Mouse (Mus musculus) gastrocnemius, postnatal 25 days (tissue): ENCODE data around the gene Mab21l3. TPM values are rescaled to one million over a fixed set of nuclear protein-coding genes. Genes with fewer than 3 reads are reported as not detected.
A peak's percentile ranks its signal among the peaks of the same experiment; 100 is the strongest.

Source experiments
- DNase-seq: peaks from one replicate; pipeline ENCODE4 v3.0.0; 2022
- total RNA-seq, 2 experiments: library from RNA; stranded (reverse); gene quantifications; 1 replicate in 1 of 2; 2 replicates in 1 of 2; pipeline ENCODE4 v1.2.3; 2021

Gene Mab21l3
- total RNA-seq, 2 experiments from 2014 or later = not detected

DNA sequence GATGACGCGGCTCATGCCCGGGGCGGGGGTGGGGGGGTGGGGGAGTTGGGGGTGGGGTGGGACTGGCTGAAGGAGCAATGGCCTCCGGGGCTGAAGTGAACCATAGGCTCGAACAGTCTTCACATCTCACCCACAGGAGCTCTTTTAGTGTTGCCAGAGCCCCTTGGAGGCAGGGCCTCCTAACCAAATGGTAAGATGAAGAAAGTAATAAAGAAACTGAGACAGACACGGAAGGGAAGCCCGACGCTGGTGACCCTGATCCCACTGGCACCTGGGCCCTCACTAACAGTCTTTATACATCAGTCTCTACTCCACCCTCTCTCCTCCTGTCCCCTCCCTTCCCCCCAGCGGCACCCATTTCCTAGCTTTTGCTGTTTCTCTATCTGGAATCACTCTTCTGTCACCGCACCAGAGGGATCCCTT lies 48.2 kb downstream of the Mab21l3 start:
- no peak for DNase-seq

DNA sequence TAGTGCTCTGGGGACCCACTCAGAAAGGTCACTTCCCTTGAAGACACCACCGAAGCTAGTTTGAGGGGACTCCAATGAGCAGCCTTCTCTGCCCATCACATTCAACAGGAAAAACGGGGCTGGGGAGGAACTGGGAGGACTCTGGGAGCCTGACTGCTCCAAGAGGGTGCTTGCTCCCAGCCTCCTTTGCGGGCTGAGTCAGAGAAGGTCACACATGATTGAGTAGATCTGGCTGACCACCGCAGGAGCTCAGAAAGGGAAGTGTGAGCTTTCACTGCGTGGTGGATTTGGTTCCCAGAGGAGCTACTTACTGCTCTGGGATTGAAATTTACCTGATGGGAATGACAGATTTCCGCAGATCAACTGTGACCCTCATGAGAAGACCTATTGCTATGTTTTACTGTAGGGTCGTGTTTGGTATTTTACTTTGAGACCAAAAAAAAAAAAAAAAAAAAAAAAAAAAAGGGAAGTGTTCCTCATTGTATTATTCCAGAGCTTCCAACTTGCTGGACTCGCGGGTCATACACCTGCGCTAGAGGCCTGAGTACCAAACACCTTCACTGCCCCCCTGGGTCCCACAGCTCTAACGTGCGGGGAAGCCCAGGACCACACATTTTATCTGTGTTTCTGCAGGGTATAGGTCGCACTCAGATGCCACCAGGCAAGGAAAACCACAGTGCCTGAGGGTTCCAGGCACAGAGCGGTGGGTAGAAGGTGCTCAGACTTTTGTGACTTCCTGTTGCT lies 48.7 kb downstream of the Mab21l3 start:
- peak; percentile 20 for DNase-seq

DNA sequence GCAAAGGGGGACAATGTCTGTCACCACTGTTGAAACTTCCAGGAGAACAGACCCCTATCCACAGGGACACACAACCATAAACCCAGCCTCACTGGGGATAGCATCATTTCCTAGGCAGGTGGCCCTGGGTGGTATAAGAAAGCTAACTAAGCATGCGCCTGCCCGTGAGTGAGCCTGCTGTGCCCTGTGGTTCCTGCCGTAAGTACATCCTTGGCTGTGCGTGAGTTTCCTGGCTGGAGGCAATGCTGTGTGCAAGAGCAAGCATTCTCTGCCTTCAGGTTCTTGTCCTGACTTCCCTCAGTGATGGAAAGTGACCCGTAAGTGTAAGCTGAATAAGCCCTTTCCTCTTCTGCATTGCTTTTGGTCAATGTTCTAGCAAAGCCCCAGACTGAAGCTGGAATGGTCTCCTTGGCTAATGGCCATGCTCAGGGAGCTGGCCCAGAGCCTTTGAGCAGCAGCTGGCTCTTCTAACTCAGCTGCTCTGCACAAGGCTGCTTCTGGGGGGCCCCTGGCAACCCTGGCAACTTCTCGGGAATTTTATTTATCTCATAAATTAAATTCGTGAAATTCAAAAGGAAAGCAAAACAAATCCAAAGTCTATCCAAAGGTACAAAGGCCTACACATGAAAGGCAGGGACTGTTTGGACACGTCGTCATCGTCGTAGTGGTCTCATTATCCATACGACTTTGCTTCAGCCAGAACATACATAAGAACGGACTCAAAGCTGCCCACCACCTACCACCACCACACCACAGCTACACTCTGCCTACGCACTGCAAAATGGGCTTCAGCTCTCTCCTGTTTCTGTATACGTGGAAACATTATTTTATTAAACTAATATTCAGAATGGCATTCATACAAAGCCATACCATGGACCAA lies 50.7 kb downstream of the Mab21l3 start:
- DNase-seq = no peak

DNA sequence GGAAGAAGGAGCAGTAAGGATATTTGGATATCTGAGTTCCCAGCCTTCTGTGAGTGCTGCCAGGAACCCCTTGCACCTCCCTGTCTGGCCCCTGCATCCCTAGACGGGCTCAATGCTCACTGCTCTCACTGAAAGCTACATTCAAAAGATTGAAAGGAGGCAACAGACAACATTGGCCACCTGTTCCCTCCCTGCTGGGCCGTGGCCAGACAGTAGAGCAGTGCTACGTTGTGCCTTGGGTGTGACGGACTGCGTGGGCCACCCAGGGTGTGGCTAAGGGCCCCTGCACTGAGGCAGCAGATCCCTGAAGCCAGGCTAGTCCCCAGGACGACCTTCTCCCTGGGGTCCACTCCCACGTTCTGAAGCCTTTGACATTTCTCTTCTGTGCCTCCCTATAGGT lies 52.5 kb downstream of the Mab21l3 start:
- DNase-seq = no peak

DNA sequence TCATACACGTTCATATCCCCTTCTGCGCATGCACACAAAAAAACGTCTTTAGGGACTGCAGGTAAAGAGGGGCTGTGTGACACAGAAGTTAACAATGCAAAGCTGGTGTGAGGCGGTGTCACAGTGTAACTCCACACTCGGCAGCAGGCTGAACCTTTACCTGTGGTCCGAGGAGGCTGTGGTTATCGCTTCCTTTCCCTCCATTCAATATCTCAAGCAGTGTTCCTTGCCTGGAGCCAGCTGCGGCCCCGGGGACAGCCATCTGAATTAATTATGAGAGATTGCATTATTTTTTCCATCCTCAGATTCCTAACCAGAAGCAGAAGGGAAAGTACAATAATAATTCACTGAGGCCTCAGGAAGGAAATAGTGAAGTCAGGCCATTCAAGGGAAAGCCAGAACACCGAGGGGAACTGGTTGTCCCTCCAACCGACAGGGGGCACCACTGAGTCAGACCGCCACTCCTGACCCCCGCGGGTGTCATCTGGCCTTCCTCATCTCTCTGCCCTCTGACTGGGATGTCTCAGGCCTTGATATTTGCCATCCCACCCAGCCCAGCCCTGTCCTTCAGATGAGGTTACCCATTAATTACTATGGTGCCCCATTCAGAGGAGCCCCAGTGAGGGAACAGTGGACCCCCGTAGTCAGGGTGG lies 53.2 kb downstream of the Mab21l3 start:
- no peak for DNase-seq

DNA sequence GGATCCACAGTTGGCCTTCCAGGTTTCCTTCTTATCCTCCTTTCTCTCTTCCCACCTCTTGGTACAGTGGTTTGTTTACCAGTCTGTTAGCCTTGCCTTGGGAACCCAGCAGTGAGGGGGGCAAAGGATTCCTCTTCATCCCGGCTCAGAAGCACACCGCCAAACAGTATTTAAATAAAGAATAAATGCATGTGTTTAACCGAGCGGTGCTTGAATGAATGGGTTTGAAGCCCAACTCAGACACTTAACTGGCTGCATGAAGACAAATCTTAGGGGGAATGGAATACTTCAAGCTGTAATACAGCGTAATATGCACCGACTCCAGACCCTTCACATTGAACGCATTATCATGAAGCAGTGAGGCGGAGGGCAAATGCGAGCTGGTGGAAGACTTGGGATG lies 54.1 kb downstream of the Mab21l3 start:
- DNase-seq = no peak

DNA sequence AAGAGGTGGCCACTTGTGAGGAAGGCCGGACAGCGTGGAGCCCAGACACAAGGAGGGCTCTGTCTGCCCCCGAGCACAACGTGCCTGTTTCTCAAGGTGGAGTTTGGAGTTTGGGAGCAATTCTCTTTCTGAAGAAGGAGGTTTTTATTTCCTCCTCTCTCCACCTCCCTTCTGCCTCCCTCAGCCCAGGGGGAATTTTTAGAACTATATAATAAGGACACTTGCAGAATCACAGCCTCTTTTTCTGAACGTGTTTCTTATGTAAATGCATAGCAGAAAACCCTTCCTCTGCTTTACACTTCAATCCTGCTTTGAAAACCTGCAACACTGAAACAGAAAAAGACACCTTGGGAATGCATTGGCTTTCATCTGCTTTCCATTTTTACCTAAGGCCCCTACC lies 54.7 kb downstream of the Mab21l3 start:
- DNase-seq = no peak

DNA sequence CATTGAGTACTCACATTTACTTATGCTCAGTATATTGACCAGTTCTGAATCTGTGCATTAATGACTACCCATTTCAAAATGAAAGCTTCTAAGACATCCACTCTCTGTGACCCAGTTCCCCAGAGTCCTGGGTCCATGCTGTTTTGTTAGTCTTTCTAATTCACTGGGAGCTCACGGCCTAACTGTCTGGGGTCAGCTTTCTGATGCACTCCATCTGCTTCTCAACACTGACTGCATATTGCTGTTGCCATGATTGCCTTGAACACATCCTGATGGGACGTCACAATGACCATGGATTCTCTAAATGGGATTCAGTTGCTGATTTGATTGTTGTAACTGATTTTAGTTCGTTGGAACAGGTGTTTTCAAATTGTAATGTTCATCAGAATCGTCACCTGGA lies 56.6 kb downstream of the Mab21l3 start:
- DNase-seq = no peak

DNA sequence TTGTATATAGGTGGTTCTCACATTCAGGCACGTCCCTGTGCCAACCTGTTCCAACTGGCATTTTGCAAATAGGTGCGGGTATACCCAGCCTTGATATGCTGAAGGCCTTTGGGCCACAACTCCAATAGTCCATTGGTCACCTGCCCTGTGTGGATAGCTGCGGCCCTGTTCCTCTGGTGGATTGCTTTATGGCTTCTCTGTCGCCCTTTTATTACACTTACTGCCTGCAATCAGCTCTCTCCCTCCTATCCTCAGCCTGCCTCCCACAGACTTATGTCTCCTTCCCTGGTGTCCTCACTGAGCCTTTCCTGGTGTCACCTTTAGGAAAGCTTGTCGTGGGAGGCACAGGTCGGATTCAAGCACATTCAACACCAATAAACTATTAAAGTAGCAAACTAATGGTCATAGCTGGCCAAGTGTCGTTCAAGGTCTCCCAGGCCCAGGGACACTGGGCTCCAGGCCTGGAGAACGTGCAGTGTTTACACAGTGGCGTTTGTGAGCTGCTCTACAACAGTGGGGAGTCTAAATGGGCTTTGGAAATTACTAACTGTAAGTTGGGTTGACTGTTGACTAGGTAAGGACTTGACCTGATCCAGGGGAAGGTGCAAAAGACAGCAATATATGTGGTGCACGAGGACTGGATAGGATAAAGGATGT lies 63.9 kb downstream of the Mab21l3 start:
- DNase-seq = no peak

DNA sequence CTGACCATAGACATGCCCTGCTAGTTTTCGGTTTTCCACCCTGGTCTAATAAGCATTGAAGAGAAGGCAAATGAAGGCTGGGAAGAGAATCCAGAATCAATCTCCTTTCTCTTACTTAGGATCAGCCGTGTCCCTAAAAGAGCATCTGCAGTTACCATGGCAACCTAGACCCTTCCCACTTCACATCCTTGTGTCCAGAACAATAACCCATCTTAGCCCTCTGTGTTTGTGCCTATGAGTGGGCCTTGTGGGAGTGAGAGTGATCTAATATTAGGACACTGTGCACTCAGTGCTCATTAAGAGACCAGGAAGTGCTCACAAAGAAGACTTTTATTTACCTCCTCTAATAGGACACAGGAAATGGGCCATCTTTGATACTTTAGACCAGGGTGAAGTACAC lies 65.0 kb downstream of the Mab21l3 start:
- no peak for DNase-seq

DNA sequence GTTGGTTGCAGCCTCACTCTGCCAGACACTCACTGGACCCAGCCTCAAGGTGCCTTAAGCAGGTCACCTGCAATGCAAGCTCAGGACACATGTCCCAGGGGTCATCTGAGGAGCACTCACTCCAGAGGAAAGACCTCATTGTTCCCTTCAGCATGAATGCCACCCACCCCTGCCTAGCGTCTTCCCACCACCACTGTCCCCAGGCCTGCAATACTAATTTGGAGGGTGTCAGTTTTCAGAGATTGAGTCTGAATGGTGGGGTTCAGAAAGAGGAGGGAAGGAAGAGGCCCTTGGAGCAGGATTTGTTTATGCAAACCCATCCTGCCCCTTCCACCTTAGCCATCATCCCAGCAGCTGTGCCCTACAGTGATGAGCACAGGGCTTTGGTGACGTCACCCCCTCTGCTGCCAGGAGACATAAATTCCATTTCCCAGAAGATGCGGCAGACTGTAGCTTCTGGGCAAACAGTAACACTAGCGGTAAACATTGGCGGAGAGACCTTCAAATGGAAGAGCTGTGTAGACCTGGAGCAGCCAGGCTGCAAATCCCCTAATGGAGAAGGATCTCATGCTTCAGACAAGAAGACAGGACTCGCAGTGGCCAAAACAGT lies 67.8 kb downstream of the Mab21l3 start:
- no peak for DNase-seq

DNA sequence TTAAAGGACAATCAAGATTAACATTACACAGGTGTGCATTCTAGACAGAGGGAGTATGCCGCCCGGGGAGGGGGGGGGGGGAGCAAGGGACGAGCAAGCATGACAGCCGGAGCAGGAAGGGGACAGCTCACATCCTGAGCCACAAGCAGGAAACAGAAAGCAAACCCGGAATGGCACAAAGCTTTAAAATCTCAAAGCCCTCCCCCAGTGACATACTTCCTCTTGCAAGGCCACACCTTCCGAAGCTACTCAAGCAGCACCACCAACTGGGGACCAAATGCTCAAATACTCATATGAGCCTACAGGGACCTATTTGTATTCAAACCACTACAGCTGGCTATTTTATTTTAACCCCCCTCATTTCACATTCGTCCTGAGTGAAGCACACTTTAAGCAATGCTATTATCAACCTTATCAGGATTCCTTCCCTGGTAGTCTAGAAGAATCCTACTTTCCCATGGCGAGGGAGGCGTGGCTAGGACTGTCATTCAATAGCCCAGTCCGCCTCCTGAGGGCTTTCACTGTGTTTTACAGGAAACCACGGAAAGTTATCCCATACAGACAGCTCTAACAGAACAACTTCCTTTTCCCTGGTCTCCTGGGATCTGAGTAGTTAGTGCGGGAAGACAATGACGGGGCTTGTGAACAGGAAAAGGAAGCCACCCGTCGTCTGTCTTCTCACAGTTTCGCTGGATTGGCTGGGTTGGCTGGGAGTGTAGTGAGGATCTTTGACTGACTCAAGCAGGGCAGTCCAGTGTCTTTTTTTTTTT lies 69.7 kb downstream of the Mab21l3 start:
- DNase-seq = no peak

DNA sequence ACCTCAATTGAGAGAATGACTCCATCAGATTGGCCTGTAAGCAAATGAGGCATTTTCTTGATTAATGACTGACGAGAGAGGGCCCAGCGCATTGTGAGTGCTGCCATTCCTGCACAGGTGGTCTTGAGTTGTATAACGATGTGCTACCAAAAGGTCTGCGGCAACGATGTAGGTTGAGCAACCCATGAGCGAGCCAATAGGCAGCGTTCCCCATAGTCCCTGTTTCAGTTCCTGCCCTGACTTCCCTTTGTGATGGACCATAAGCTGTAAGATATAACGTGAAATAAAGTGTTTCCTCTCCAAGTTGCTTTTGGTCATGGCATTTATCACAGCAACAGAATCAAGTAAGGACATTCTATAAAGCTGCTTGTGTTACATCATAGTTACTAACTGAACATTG lies 73.0 kb downstream of the Mab21l3 start:
- DNase-seq = no peak

DNA sequence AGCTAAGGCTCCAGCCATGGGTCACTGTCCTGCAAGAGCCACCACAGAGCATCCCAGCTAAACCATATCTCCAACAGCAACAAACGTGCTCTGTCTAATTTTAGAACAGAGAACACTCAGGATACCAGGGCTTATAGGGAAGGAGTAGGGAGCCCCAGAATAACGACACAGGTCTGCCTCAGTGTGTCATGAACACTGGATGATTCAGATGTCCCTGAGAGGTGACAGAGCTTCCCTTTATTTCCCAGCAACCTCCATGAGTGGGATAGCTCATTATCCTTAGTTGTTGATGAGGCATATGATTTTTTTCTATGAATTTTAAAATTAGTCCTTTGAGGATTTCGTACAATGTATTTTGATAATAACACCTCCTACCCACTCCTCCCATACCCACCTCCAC lies 78.2 kb downstream of the Mab21l3 start:
- DNase-seq = no peak

DNA sequence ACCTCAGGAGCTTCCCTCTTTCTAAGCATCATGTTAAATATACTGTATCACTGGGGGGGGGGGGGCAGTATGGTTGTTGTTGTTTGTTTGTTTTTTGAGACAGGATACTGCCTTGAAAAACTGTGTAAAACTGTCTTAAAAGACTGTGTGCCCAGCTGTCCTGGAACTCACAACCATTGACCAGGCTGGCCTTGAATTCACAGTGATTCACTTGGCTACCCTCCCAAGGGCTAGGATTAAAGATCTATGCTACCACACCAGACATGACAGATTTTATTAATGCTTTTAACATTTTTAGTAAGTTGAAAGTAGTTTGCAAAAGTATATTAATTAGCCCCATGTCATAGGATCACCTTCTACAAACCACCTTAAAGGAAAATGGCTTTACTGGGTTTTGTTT lies 85.2 kb downstream of the Mab21l3 start:
- DNase-seq = no peak

Other genes with a start within 250 kb of the Mab21l3 start
- gene Atp1a1, start 244.3 kb downstream of the Mab21l3 start, total RNA-seq = 10 to 100 TPM; 39.6 to 64.7 TPM
- gene Slc22a15, start 75.5 kb upstream of the Mab21l3 start, total RNA-seq = under 1 TPM; 0.54 to 0.67 TPM
- gene Nhlh2, start 161.1 kb upstream of the Mab21l3 start, total RNA-seq = not detected
- gene Casq2, start 237.5 kb upstream of the Mab21l3 start, total RNA-seq = 10 to 100 TPM; 76.4 to 76.8 TPM